Mouse (Mus musculus) embryonic fibroblast, embryonic 13.5 days (primary cell): ENCODE measurements at regions not wholly inside any gene's neighbourhood (a gene's known extent, or its start where the extent isn't known, plus 50 kb on each side); places are given as distances from the start of the nearest gene placed in this dataset.

ENCODE experiments used
- H3K27ac ChIP-seq: 2 replicates; pipeline ENCODE4 v1.5.1; 2012; ENCODE audit warnings: low read length, control low read depth, inconsistent platforms; ENCODE audit not compliant: insufficient read depth
- H3K4me1 ChIP-seq: 2 replicates; pipeline ENCODE4 v1.6.1; 2011; ENCODE audit warnings: low read length; ENCODE audit not compliant: control insufficient read depth, insufficient read depth
- H3K4me3 ChIP-seq: 2 replicates; pipeline ENCODE4 v1.5.1; 2011; ENCODE audit warnings: mild to moderate bottlenecking, control low read depth, low read length; ENCODE audit not compliant: insufficient read depth
- CTCF ChIP-seq: IDR thresholded peaks from 2 replicates; pipeline ENCODE4 v1.5.1; 2011; ENCODE audit warnings: mild to moderate bottlenecking, control low read depth, low read length, moderate library complexity, borderline replicate concordance; ENCODE audit not compliant: insufficient read depth
- POLR2A ChIP-seq: IDR thresholded peaks from 2 replicates; pipeline ENCODE4 v1.6.1; 2011; ENCODE audit warnings: low read depth, mild to moderate bottlenecking, control low read depth, low read length, moderate library complexity

GRCm38 (mm10) chr15:67636155-67636554 is 1135.4 kb upstream of the Lrrc6 start:
- no peak overlapping the region for H3K27ac ChIP-seq
- no peak for TF ChIP-seq CTCF
- no peak for TF ChIP-seq POLR2A
- H3K4me3 ChIP-seq: no peak overlapping the region
- H3K4me1 ChIP-seq: no peaks in the 10 kb centered on the region; the same call in 1 of the 2 replicates

- Histone ChIP-seq H3K4me3 (no peak overlapping the region), H3K4me1 (no peaks in the 10 kb centered on the region), H3K27ac (no peak overlapping the region)
- no peak for TF ChIP-seq CTCF
- no peak for TF ChIP-seq POLR2A
These were observed 1126.1 kb upstream of the Lrrc6 start for GRCm38 (mm10) chr15:67626704-67627287.

- Histone ChIP-seq H3K27ac (no peak overlapping the region), H3K4me3 (no peak overlapping the region), H3K4me1 (no peaks in the 10 kb centered on the region)
- TF ChIP-seq CTCF (no peak), POLR2A (no peak)
These were observed 1111.2 kb upstream of the Lrrc6 start for GRCm38 (mm10) chr15:67611896-67612295.

GRCm38 (mm10) chr15:67598426-67598825 is 1097.7 kb upstream of the Lrrc6 start:
- Histone ChIP-seq H3K4me1 (no peaks in the 10 kb centered on the region), H3K27ac (no peak overlapping the region), H3K4me3 (no peak overlapping the region)
- TF ChIP-seq CTCF (no peak), POLR2A (no peak)

- TF ChIP-seq CTCF (no peak), POLR2A (no peak)
- H3K4me3 ChIP-seq: no peak overlapping the region
- H3K27ac ChIP-seq: no peak overlapping the region
- H3K4me1 ChIP-seq: no peaks in the 10 kb centered on the region
These were observed 1075.9 kb upstream of the Lrrc6 start for GRCm38 (mm10) chr15:67576581-67576980.

GRCm38 (mm10) chr15:67571614-67572013 is 1070.9 kb upstream of the Lrrc6 start:
- no peak overlapping the region for H3K4me3 ChIP-seq
- TF ChIP-seq CTCF (no peak), POLR2A (no peak)

GRCm38 (mm10) chr15:67557304-67557703 is 1056.6 kb upstream of the Lrrc6 start:
- Histone ChIP-seq H3K27ac (0 out of 2 replicates have a peak overlapping the region, but pooled peaks have one; percentile 5), H3K4me3 (no peak overlapping the region), H3K4me1 (no peaks in the 10 kb centered on the region)
- TF ChIP-seq CTCF (no peak), POLR2A (no peak)

More at GRCm38 (mm10) chr15:67571614-67572013, 1070.9 kb upstream of the Lrrc6 start:
- Histone ChIP-seq H3K4me1 (no peaks in the 10 kb centered on the region), H3K27ac (no peak overlapping the region)

GRCm38 (mm10) chr15:67551911-67552310 is 1051.2 kb upstream of the Lrrc6 start:
- Histone ChIP-seq H3K4me1 (no peaks in the 10 kb centered on the region), H3K4me3 (no peak overlapping the region), H3K27ac (no peak overlapping the region)
- TF ChIP-seq POLR2A (no peak), CTCF (no peak)

- Histone ChIP-seq H3K27ac (no peak overlapping the region), H3K4me3 (no peak overlapping the region), H3K4me1 (no peaks in the 10 kb centered on the region)
- TF ChIP-seq CTCF: no peak
- TF ChIP-seq POLR2A: no peak
These were observed 1046.2 kb upstream of the Lrrc6 start for GRCm38 (mm10) chr15:67546896-67547400.

GRCm38 (mm10) chr15:67545745-67546144 is 1045.0 kb upstream of the Lrrc6 start:
- no peak overlapping the region for H3K27ac ChIP-seq
- H3K4me1 ChIP-seq: no peaks in the 10 kb centered on the region
- H3K4me3 ChIP-seq: no peak overlapping the region
- no peak for TF ChIP-seq POLR2A
- TF ChIP-seq CTCF: no peak

- TF ChIP-seq POLR2A (no peak), CTCF (no peak)
- Histone ChIP-seq H3K27ac (no peak overlapping the region), H3K4me1 (no peaks in the 10 kb centered on the region), H3K4me3 (no peak overlapping the region)
These were observed 1013.0 kb upstream of the Lrrc6 start for GRCm38 (mm10) chr15:67513722-67514121.
